Mouse (Mus musculus) megakaryocyte-erythroid progenitor cell, adult 5-6 weeks (primary cell): ENCODE measurements around the gene Prkcz. TPM values are rescaled to one million over a fixed set of nuclear protein-coding genes. Genes with fewer than 3 reads are reported as not detected.
"Not testable (repeated sequence)": the region's sequence is repeated elsewhere in the genome, so short reads cannot be mapped to it uniquely, and the experiment has no call there.

ENCODE experiments used
- ATAC-seq: replicated peaks from 2 replicates; pipeline ENCODE4 v1.8.0; 2016; ENCODE audit warnings: mild to moderate bottlenecking, inconsistent platforms; ENCODE audit not compliant: severe bottlenecking, poor library complexity, low FRiP score, low TSS enrichment
- total RNA-seq, 2 experiments: library from RNA; stranded (forward) in 1 of 2; stranded (reverse) in 1 of 2; fragments of 200-1000, 215-1000 nt in 1 of 2; fragments of >200 nt in 1 of 2; fragmentation: Nextera tagmentation in 1 of 2; gene quantifications; 2 replicates each; pipeline ENCODE4 v1.2.3; 2014 to 2017

Gene Prkcz
- total RNA-seq, 2 experiments from 2014 or later, result not detected

GRCm38 (mm10) chr4:155251147-155251546, 110.0 kb downstream of the Prkcz start:
- no peak for ATAC-seq

GRCm38 (mm10) chr4:155250361-155251117, 110.6 kb downstream of the Prkcz start:
- ATAC-seq, result peak; percentile 12; the same call in 1 of the 2 replicates

DNA sequence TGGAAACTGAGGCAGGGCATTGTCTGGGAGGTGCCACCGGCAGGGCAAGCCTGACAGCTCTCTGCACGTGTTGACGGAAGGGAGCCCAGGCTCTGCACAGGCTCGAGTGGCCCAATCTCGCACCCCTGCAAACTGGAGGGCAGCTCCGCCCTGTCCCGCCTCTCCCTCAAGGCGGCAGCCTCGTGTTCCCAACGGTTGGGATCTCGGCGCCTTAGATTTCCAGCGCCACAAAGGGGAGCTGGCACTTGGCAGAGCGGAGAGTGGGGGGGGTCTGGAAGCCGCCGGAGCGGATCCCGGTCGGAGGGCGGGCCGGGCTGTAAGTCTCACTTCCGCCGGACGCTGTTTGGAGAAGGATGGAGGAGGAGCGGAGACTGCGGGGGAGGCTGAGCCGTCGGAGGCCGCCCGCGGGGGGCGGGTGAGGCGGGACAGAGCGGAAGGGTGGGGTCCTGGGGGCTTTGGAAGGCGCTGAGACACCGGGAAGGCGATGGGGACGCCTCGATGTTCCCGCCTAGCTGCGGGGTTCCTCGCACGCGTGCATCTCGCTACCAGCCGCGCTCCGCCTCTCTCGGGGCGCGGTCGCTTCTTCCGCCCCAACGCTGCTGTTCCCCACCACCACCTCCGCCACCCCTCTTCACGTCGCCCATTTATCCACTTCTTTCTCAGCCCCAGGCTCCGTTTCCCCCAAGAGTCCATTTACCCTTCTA, 111.4 kb downstream of the Prkcz start, which contains the start of gene Faap20:
Faap20 (plus strand) TSS at position 155 of the 704 bp plus-strand sequence.
- peak; percentile 81 for ATAC-seq

DNA sequence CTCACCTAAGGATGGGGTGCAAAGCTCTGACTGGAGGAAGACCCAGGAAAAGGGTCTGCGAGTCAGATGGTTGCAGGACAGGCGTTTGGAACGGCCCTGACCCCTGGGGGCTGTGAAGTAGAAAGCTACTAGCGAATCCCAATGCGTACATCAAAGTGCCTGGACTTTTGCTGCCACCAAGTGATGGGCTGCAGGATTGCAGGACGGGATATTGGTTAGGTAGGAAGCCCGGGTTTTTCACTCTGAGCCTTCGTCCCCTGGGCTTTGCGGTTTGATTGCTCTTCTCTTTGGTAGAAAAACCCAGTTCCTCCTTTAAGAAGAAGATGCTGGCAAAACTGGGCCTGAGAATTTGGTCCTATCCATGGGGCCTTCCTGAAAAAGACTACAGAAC, 111.9 kb downstream of the Prkcz start:
- peak; percentile 84 for ATAC-seq

- ATAC-seq, result not testable (repeated sequence)
These were observed 113.1 kb downstream of the Prkcz start for GRCm38 (mm10) chr4:155248054-155248453.

DNA sequence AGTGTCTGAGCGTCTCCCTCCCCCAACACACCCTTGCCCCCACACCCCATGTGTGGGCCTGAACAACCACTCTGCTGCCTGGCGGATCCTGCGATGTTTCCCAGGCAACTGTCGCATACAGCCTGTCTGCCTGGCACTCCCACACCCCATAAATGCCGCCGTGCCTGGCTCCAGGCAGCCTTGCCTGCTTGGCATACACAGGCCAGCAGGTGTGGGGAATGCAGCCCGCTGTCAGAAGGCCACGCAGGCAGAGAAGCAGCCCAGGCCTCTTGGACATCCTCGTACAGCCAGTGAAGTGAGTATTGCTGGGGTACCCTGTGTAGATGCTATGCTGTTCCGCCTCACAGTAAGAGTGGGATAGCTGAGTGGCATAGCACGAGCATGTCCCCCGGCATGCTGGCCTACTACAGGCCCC, 114.5 kb downstream of the Prkcz start:
- ATAC-seq, result no peak

- no peak for ATAC-seq
These were observed 115.2 kb downstream of the Prkcz start for GRCm38 (mm10) chr4:155245770-155246492.

DNA sequence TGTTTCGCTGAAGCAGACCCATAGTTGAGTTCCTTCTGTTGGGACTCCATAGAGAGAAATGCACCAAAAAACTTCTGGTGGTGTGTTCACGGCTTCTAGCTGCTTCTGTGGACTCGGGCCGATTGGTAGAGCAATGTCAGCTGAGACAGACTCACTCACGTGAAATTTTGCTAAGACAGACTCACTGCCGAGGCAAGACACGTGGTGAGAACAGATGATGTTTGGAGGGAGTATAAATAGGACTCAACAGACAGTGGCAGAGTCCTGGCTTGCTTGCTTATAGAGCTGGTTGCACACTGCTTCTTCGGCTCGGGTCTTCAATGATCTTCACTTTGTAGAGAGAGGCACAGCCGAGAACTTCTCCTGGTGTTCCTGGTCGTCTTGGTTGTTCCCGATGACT, 117.9 kb downstream of the Prkcz start:
- no peak for ATAC-seq

GRCm38 (mm10) chr4:155242292-155242691, 118.9 kb downstream of the Prkcz start:
- ATAC-seq, result no peak

DNA sequence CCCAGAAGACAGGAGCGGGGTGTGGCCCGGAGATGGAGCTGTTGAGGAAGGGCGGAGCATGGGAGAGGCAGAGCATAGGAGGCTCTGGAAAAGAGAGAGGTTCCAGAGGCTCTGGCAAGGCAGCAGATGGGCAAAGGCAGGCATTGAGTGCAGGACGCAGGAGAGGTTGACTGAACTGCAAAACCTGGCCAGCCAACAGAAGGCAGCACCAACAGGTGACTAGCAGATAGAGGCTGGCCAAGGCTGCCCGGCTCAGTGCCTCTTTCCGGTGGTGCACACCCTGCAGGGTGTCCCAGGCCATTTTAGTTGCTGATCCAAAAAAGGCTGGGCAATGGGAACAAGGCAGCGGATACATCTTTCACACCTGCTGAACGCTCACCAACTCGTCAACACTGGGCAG, 119.4 kb downstream of the Prkcz start:
- no peak for ATAC-seq

- no peak for ATAC-seq
These were observed 121.7 kb downstream of the Prkcz start for GRCm38 (mm10) chr4:155239494-155239893.

DNA sequence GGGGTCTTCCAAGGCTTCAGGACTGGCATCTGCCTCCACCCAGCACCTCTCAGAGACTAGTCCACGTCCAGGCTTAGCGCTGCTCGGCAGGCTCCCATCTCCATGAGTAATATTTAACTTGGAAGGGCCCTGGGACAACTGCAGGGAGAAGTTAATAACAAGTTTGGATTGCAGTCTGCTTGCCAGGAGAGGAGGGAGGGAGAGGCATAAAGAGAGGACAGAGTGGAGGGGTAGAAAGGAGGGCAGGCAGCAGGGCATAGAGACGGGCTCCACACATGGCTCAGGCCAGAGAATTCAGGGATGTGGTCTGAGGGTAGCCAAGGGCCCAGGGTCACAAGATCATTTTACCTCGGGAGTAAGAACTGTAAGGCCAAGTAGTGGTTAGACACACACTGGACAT, 122.9 kb downstream of the Prkcz start:
- ATAC-seq, result no peak

- ATAC-seq, result no peak
These were observed 124.3 kb downstream of the Prkcz start for GRCm38 (mm10) chr4:155236737-155237385.

- peak; percentile 42 for ATAC-seq
These were observed 125.6 kb downstream of the Prkcz start for GRCm38 (mm10) chr4:155235311-155236119.

DNA sequence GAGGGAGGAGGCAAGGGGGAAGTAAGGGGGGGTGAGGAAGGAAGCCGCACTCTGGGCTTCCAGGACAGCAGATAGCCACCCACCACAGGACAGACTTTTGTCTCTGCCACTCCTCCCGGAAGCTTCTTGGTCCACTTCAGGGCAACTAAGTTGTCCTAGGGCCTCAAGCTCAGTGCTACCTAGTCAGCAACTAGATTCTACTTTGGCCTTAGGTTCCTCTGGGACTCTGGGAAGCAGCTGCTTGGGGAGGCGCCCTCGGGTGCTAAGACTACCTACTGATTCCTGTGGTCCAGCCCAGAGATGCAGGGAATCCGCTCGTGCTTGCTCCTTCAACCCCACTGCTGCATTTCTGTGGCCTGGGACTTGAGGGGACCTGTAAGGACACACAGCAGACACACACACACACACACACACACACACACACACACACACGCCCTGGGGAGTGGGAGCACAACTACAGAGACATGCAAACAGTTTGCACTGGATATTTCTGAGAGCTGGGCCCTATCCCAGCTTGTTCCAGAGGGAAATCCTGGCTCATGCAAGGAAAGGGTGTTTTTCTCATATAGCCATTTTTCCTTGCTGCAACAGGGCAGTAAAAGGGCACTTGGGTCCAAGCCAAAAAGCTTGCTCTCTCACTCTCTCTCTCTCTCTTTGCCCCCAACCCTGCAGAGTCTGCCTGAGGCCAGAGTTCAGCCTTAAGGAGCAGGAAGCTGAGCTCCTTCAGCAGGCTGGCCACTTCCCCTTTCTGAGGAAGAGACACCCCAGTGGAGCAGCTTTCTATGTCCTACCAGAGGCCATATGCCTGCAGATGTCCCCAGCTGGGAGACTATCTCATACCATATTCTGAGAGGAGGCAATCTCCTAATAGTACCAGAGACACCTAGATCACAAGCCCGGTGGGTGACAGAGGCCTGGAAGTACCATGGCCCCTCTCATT, 126.5 kb downstream of the Prkcz start:
- peak; percentile 33; the same call in 1 of the 2 replicates for ATAC-seq

- no peak for ATAC-seq
These were observed 127.3 kb downstream of the Prkcz start for GRCm38 (mm10) chr4:155233878-155234277.

GRCm38 (mm10) chr4:155228461-155228860, 132.7 kb downstream of the Prkcz start:
- ATAC-seq, result no peak

- ATAC-seq, result no peak
These were observed 133.2 kb downstream of the Prkcz start for GRCm38 (mm10) chr4:155227986-155228385.
